Mouse (Mus musculus): ENCODE measurements at regions not wholly inside any gene's neighbourhood (a gene's known extent, or its start where the extent isn't known, plus 50 kb on each side); places are given as distances from the start of the nearest gene placed in this dataset.

- no peak for DNase-seq (ENCODE audit: low spot score in 2 of 2)
Observed at GRCm38 (mm10) chr13:43724161-43724560, 60.4 kb upstream of the Cd83 start.

GRCm38 (mm10) chr13:43725698-43726097 is 58.9 kb upstream of the Cd83 start:
- peak; percentile 10 to 74 for DNase-seq (ENCODE audit: low spot score in 2 of 2)

GRCm38 (mm10) chr13:43726895-43727341 is 57.7 kb upstream of the Cd83 start:
- no peak for DNase-seq (ENCODE audit: low spot score in 2 of 2)

- DNase-seq (ENCODE audit: low spot score in 2 of 2) = no peak
Observed at GRCm38 (mm10) chr13:43729617-43730016, 55.0 kb upstream of the Cd83 start.

GRCm38 (mm10) chr13:43733061-43733460 is 51.5 kb upstream of the Cd83 start:
- DNase-seq (ENCODE audit: low spot score in 2 of 2) = no peak

- no peak for DNase-seq (ENCODE audit: low spot score in 2 of 2)
Observed at GRCm38 (mm10) chr13:43734641-43735040, 49.9 kb upstream of the Cd83 start.
